Mouse (Mus musculus): ENCODE data around the gene Tmem222. TPM values are rescaled to one million over a fixed set of nuclear protein-coding genes. Genes with fewer than 3 reads are reported as not detected.

Tmem222 gene
- polyA plus RNA-seq, 1 experiment from 2014 or later, result 88.1 TPM

- no peaks in the 10 kb centered on the region for H3K4me1 ChIP-seq (ENCODE audit: insufficient read depth)
- no peak for TF ChIP-seq CTCF (IDR thresholded peaks at IDR 0.05; ENCODE audit: low read depth)
- no peak overlapping the region for H3K9ac ChIP-seq
- no peaks in the 10 kb centered on the region for H3K9me3 ChIP-seq (ENCODE audit: low read depth, low read length)
- no peak overlapping the region for H3K4me2 ChIP-seq
- peaks cover 28% of the 10 kb centered on the region for H3K36me3 ChIP-seq (ENCODE audit: insufficient read depth)
- DNase-seq (no peak), ATAC-seq (ENCODE audit: insufficient read depth) (no peak)
- H3K27ac ChIP-seq (ENCODE audit: low read depth), result no peak overlapping the region
- no peaks in the 10 kb centered on the region for H3K27me3 ChIP-seq (ENCODE audit: insufficient read depth, low read length)
- H3K4me3 ChIP-seq (ENCODE audit: low read depth, low read length), result no peak overlapping the region
- WGBS, result 91% methylated on average over 7 of the region's 7 CpGs
Observed at GRCm38 (mm10) chr4:133304770-133305169, 27.2 kb upstream of the Tmem222 start.

- 68% methylated on average over 5 of the region's 5 CpGs for WGBS
- no peak overlapping the region for H3K4me3 ChIP-seq (ENCODE audit: low read depth, low read length)
- H3K27me3 ChIP-seq (ENCODE audit: insufficient read depth, low read length), result no peaks in the 10 kb centered on the region
- peaks cover 29% of the 10 kb centered on the region for H3K36me3 ChIP-seq (ENCODE audit: insufficient read depth)
- ATAC-seq (ENCODE audit: insufficient read depth) (no peak), DNase-seq (no peak)
- no peak overlapping the region for H3K9ac ChIP-seq
- no peak overlapping the region for H3K27ac ChIP-seq (ENCODE audit: low read depth)
- H3K9me3 ChIP-seq (ENCODE audit: low read depth, low read length), result no peaks in the 10 kb centered on the region
- no peak overlapping the region for H3K4me2 ChIP-seq
- TF ChIP-seq CTCF (IDR thresholded peaks at IDR 0.05; ENCODE audit: low read depth), result no peak
- H3K4me1 ChIP-seq (ENCODE audit: insufficient read depth), result peaks cover 10% of the 10 kb centered on the region; the same call in 1 of the 2 replicates
Observed at GRCm38 (mm10) chr4:133302668-133303067, 25.1 kb upstream of the Tmem222 start.

GRCm38 (mm10) chr4:133301802-133302201 is 24.2 kb upstream of the Tmem222 start:
- Histone ChIP-seq H3K27me3 (ENCODE audit: insufficient read depth, low read length) (no peaks in the 10 kb centered on the region), H3K4me2 (no peak overlapping the region), H3K9ac (no peak overlapping the region), H3K4me3 (ENCODE audit: low read depth, low read length) (no peak overlapping the region), H3K9me3 (ENCODE audit: low read depth, low read length) (no peaks in the 10 kb centered on the region), H3K36me3 (ENCODE audit: insufficient read depth) (peaks cover 34% of the 10 kb centered on the region), H3K4me1 (ENCODE audit: insufficient read depth) (peaks cover 10% of the 10 kb centered on the region; the same call in 1 of the 2 replicates), H3K27ac (ENCODE audit: low read depth) (no peak overlapping the region)
- WGBS, result 22% methylated on average over 4 of the region's 4 CpGs
- no peak for ATAC-seq (ENCODE audit: insufficient read depth)
- TF ChIP-seq CTCF (IDR thresholded peaks at IDR 0.05; ENCODE audit: low read depth), result peak; percentile 94
- DNase-seq, result peak; percentile 83

- no peak for TF ChIP-seq CTCF (IDR thresholded peaks at IDR 0.05; ENCODE audit: low read depth)
- DNase-seq, result no peak
- H3K4me1 ChIP-seq (ENCODE audit: insufficient read depth), result peaks cover 10% of the 10 kb centered on the region; the same call in 1 of the 2 replicates
- no peak for ATAC-seq (ENCODE audit: insufficient read depth)
- H3K4me2 ChIP-seq, result no peak overlapping the region
- H3K27ac ChIP-seq (ENCODE audit: low read depth), result no peak overlapping the region
- no peak overlapping the region for H3K4me3 ChIP-seq (ENCODE audit: low read depth, low read length)
- H3K36me3 ChIP-seq (ENCODE audit: insufficient read depth), result peaks cover 44% of the 10 kb centered on the region
- H3K9me3 ChIP-seq (ENCODE audit: low read depth, low read length), result no peaks in the 10 kb centered on the region
- H3K27me3 ChIP-seq (ENCODE audit: insufficient read depth, low read length), result no peaks in the 10 kb centered on the region
- no peak overlapping the region for H3K9ac ChIP-seq
- WGBS, result 84% methylated on average over 11 of the region's 11 CpGs
Observed at GRCm38 (mm10) chr4:133300421-133300820, 22.8 kb upstream of the Tmem222 start.

GRCm38 (mm10) chr4:133299701-133300100 is 22.1 kb upstream of the Tmem222 start:
- DNase-seq, result peak; percentile 20
- Histone ChIP-seq H3K9me3 (ENCODE audit: low read depth, low read length) (no peaks in the 10 kb centered on the region), H3K9ac (no peak overlapping the region; the same call in 1 of the 2 replicates), H3K4me2 (no peak overlapping the region), H3K4me1 (ENCODE audit: insufficient read depth) (peaks cover 10% of the 10 kb centered on the region; the same call in 1 of the 2 replicates), H3K36me3 (ENCODE audit: insufficient read depth) (peaks cover 51% of the 10 kb centered on the region), H3K27ac (ENCODE audit: low read depth) (0 out of 2 replicates have a peak overlapping the region, but pooled peaks have one; percentile 42), H3K27me3 (ENCODE audit: insufficient read depth, low read length) (no peaks in the 10 kb centered on the region), H3K4me3 (ENCODE audit: low read depth, low read length) (no peak overlapping the region)
- ATAC-seq (ENCODE audit: insufficient read depth), result no peak
- WGBS, result 45% methylated on average over 5 of the region's 5 CpGs
- no peak for TF ChIP-seq CTCF (IDR thresholded peaks at IDR 0.05; ENCODE audit: low read depth)

- no peaks in the 10 kb centered on the region for H3K27me3 ChIP-seq (ENCODE audit: insufficient read depth, low read length)
- 44% methylated on average over 12 of the region's 12 CpGs for WGBS
- TF ChIP-seq CTCF (IDR thresholded peaks at IDR 0.05; ENCODE audit: low read depth), result no peak
- peaks cover 46% of the 10 kb centered on the region for H3K36me3 ChIP-seq (ENCODE audit: insufficient read depth)
- H3K9me3 ChIP-seq (ENCODE audit: low read depth, low read length), result no peaks in the 10 kb centered on the region
- peak overlapping the region; percentile 42; the same call in 1 of the 2 replicates for H3K27ac ChIP-seq (ENCODE audit: low read depth)
- ATAC-seq (ENCODE audit: insufficient read depth) (no peak), DNase-seq (peak; percentile 32)
- H3K9ac ChIP-seq, result no peak overlapping the region; the same call in none of the 2 replicates
- H3K4me3 ChIP-seq (ENCODE audit: low read depth, low read length), result no peak overlapping the region
- H3K4me1 ChIP-seq (ENCODE audit: insufficient read depth), result peaks cover 11% of the 10 kb centered on the region; the same call in 1 of the 2 replicates
- H3K4me2 ChIP-seq, result no peak overlapping the region
Observed at GRCm38 (mm10) chr4:133298516-133299365, 21.1 kb upstream of the Tmem222 start.

GRCm38 (mm10) chr4:133297801-133298238 is 20.2 kb upstream of the Tmem222 start:
- H3K27me3 ChIP-seq (ENCODE audit: insufficient read depth, low read length), result no peaks in the 10 kb centered on the region
- TF ChIP-seq CTCF (IDR thresholded peaks at IDR 0.05; ENCODE audit: low read depth), result peak; percentile 98
- no peak overlapping the region for H3K4me3 ChIP-seq (ENCODE audit: low read depth, low read length)
- H3K4me2 ChIP-seq, result no peak overlapping the region
- peaks cover 43% of the 10 kb centered on the region for H3K36me3 ChIP-seq (ENCODE audit: insufficient read depth)
- ATAC-seq (ENCODE audit: insufficient read depth), result peak; percentile 88
- no peaks in the 10 kb centered on the region for H3K9me3 ChIP-seq (ENCODE audit: low read depth, low read length)
- 0 out of 2 replicates have a peak overlapping the region, but pooled peaks have one; percentile 16 for H3K9ac ChIP-seq
- H3K27ac ChIP-seq (ENCODE audit: low read depth), result peak overlapping the region; percentile 65; the same call in 1 of the 2 replicates
- H3K4me1 ChIP-seq (ENCODE audit: insufficient read depth), result peaks cover 19% of the 10 kb centered on the region; the same call in 1 of the 2 replicates
- peak; percentile 96 for DNase-seq
- WGBS, result 4% methylated on average over 5 of the region's 5 CpGs

All from lung, embryonic 14.5 days (tissue).